Mouse (Mus musculus) cerebellum, adult 9-10 months (tissue): Measurements from ENCODE around the gene Rarres2.

Experiments
- DNase-seq: peaks from one replicate; pipeline ENCODE4 v3.0.0; 2022

Rarres2 gene

GRCm38 (mm10) chr6:48572572-48573061, at the start of gene Rarres2:
Gene Rarres2 (minus strand): TSS chr6:48572789.
- DNase-seq, result no peak

GRCm38 (mm10) chr6:48620031-48620430, 47.4 kb upstream of the Rarres2 start:
- no peak for DNase-seq

GRCm38 (mm10) chr6:48614756-48615155, 42.2 kb upstream of the Rarres2 start:
- DNase-seq, result no peak

- no peak for DNase-seq
Measured at GRCm38 (mm10) chr6:48613464-48613863, 40.9 kb upstream of the Rarres2 start.

- no peak for DNase-seq
Measured at GRCm38 (mm10) chr6:48610657-48611056, 38.1 kb upstream of the Rarres2 start.

- peak; percentile 54 for DNase-seq
Measured at GRCm38 (mm10) chr6:48609512-48609911, 36.9 kb upstream of the Rarres2 start.

- no peak for DNase-seq
Measured at GRCm38 (mm10) chr6:48608124-48608523, 35.5 kb upstream of the Rarres2 start.

- DNase-seq, result no peak
Measured at GRCm38 (mm10) chr6:48602080-48602741, 29.6 kb upstream of the Rarres2 start.

- DNase-seq, result peak; percentile 97
Measured at GRCm38 (mm10) chr6:48601271-48602079, 28.9 kb upstream of the Rarres2 start, which contains the start of gene Zfp775. Gene Zfp775 (plus strand): TSS chr6:48602063.

GRCm38 (mm10) chr6:48600594-48600993, 28.0 kb upstream of the Rarres2 start:
- no peak for DNase-seq

GRCm38 (mm10) chr6:48597233-48597625, 24.6 kb upstream of the Rarres2 start:
- no peak for DNase-seq

GRCm38 (mm10) chr6:48596545-48597232, 24.1 kb upstream of the Rarres2 start:
- DNase-seq, result peak; percentile 38

GRCm38 (mm10) chr6:48595278-48595677, 22.7 kb upstream of the Rarres2 start:
- DNase-seq, result peak; percentile 52

GRCm38 (mm10) chr6:48594043-48594738, 21.6 kb upstream of the Rarres2 start:
- peak; percentile 84 for DNase-seq

GRCm38 (mm10) chr6:48593158-48594042, 20.8 kb upstream of the Rarres2 start, which contains the start of the genes Repin1 and Gm44965:
Gene Repin1 (plus strand): TSS chr6:48593883.
Gene Gm44965 (plus strand): TSS chr6:48593941.
- DNase-seq, result peak; percentile 96

GRCm38 (mm10) chr6:48591871-48592270, 19.3 kb upstream of the Rarres2 start:
- DNase-seq, result no peak

GRCm38 (mm10) chr6:48591221-48591845, 18.7 kb upstream of the Rarres2 start:
- DNase-seq, result no peak

- no peak for DNase-seq
Measured at GRCm38 (mm10) chr6:48589194-48589750, 16.7 kb upstream of the Rarres2 start, which contains the start of gene Gm45021. Gene Gm45021 (plus strand): TSS chr6:48589610.

GRCm38 (mm10) chr6:48582037-48582436, 9.4 kb upstream of the Rarres2 start:
- peak; percentile 74 for DNase-seq

- DNase-seq, result no peak
Measured at GRCm38 (mm10) chr6:48581257-48581656, 8.7 kb upstream of the Rarres2 start.
